27 mouse cellular contexts compared by ENCODE assay signal in the genomic region with DNA sequence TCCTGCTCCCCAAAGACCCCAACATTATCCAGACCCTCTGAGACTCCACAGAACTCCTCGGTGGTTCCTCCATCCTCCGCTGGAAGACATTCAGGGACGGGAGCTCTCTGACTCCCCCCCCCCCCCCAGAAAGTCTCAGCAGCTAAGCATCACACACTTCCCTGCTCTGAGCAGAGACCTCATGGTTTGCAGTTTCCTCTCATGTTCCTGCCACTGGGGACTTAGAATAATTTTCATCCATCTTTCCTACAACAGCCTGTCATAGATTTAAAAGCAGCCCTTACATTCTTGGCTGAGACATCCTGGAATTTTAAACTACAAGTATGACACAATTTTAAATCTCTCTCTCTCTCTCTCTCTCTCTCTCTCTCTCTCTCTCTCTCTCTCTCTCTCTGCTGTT.
DNase-seq lines count a peak whose midpoint lies in the region; ATAC-seq and TF ChIP-seq lines count a peak whose summit lies in the region.
"Had no signal": no experiment of that assay in that cellular context is flagged by ENCODE, and none has a peak within 500 bp of the region (broad histone marks: within the 10 kb centered on the region; RNA-seq: fewer than 3 reads in every experiment).

No protein-coding gene starts in this region.

- 46% methylated on average over 3 of the region's 3 CpGs for WGBS in lung, embryonic 14.5 days
- WGBS in lung, postnatal 0 days = 29% methylated on average over 3 of the region's 3 CpGs
- WGBS in intestine, embryonic 15.5 days = 48% methylated on average over 3 of the region's 3 CpGs
- WGBS in intestine, embryonic 16.5 days = 39% methylated on average over 3 of the region's 3 CpGs

- H3K9ac ChIP-seq in lung, embryonic 14.5 days = no peak overlapping the region
- H3K9ac ChIP-seq in lung, postnatal 0 days (replicated peaks; ENCODE audit: low read depth) = no peak overlapping the region
- H3K9ac ChIP-seq in intestine, embryonic 15.5 days = no peak overlapping the region
- H3K9ac ChIP-seq in intestine, embryonic 16.5 days (ENCODE audit: low read depth, low read length) = no peak overlapping the region
- H3K9ac ChIP-seq: embryonic facial prominence, embryonic 15.5 days; heart, embryonic 12.5 days; heart, embryonic 15.5 days; hindbrain, embryonic 13.5 days had no signal

- no peaks in the 10 kb centered on the region for H3K27me3 ChIP-seq in lung, embryonic 14.5 days (ENCODE audit: insufficient read depth, low read length)
- H3K27me3 ChIP-seq in lung, postnatal 0 days (replicated peaks; ENCODE audit: insufficient read depth, low read length) = no peaks in the 10 kb centered on the region
- H3K27me3 ChIP-seq in intestine, embryonic 15.5 days (replicated peaks) = no peaks in the 10 kb centered on the region
- no peaks in the 10 kb centered on the region for H3K27me3 ChIP-seq in intestine, embryonic 16.5 days (replicated peaks; ENCODE audit: control insufficient read depth, insufficient read depth, low read length)
- H3K27me3 ChIP-seq: embryonic facial prominence, embryonic 15.5 days; heart, embryonic 12.5 days; heart, embryonic 15.5 days; hindbrain, embryonic 13.5 days had no signal

- H3K4me1 ChIP-seq in lung, embryonic 14.5 days (ENCODE audit: insufficient read depth) = no peaks in the 10 kb centered on the region
- H3K4me1 ChIP-seq in lung, postnatal 0 days (ENCODE audit: insufficient read depth, low read depth, low read length) = no peaks in the 10 kb centered on the region
- no peaks in the 10 kb centered on the region for H3K4me1 ChIP-seq in intestine, embryonic 15.5 days (replicated peaks)
- no peaks in the 10 kb centered on the region for H3K4me1 ChIP-seq in intestine, embryonic 16.5 days (ENCODE audit: control insufficient read depth, insufficient read depth, low read length)
- H3K4me1 ChIP-seq: embryonic facial prominence, embryonic 15.5 days; heart, embryonic 12.5 days; heart, embryonic 15.5 days; hindbrain, embryonic 10.5 days; hindbrain, embryonic 13.5 days had no signal

- TF ChIP-seq CTCF in lung, embryonic 14.5 days (IDR thresholded peaks at IDR 0.05; ENCODE audit: low read depth) = no peak
- TF ChIP-seq CTCF in lung, postnatal 0 days (IDR thresholded peaks at IDR 0.05) = no peak
- no peak for TF ChIP-seq CTCF in layer of hippocampus, adult 2 months (conservative IDR thresholded peaks at IDR 0.05)

- no peaks in the 10 kb centered on the region for H3K36me3 ChIP-seq in lung, embryonic 14.5 days (ENCODE audit: insufficient read depth)
- no peaks in the 10 kb centered on the region for H3K36me3 ChIP-seq in lung, postnatal 0 days (ENCODE audit: insufficient read depth, low read length)
- no peaks in the 10 kb centered on the region for H3K36me3 ChIP-seq in intestine, embryonic 15.5 days
- H3K36me3 ChIP-seq in intestine, embryonic 16.5 days (ENCODE audit: control insufficient read depth, insufficient read depth, low read length) = no peaks in the 10 kb centered on the region
- H3K36me3 ChIP-seq: embryonic facial prominence, embryonic 15.5 days; heart, embryonic 12.5 days; heart, embryonic 15.5 days; hindbrain, embryonic 10.5 days; hindbrain, embryonic 13.5 days had no signal

- no peak for DNase-seq in frontal cortex, postnatal 36 days (ENCODE audit: low spot score in 2 of 2)
- peak; percentile 24 for DNase-seq in lung, embryonic 14.5 days
- no peak for DNase-seq in lung, postnatal 0 days (ENCODE audit: low spot score)
- DNase-seq in layer of hippocampus, adult 2 months (ENCODE audit: low spot score in 2 of 2) = no peak
- no peak for DNase-seq in layer of hippocampus, adult 11-12 months (ENCODE audit: low spot score)
- DNase-seq: adrenal gland, adult 2 months; adrenal gland, postnatal 25 days; cerebellum, adult 11-12 months; cerebellum, adult 8-10 months; cerebellum, postnatal 10 days; cerebellum, postnatal 36 days; embryo, embryonic 11 days; gastrocnemius, postnatal 25 days; heart, adult 18-20 months; heart, postnatal 10 days; heart, postnatal 36 days had no signal

- H3K9me3 ChIP-seq in lung, embryonic 14.5 days (ENCODE audit: low read depth, low read length) = no peaks in the 10 kb centered on the region
- no peaks in the 10 kb centered on the region for H3K9me3 ChIP-seq in lung, postnatal 0 days (ENCODE audit: low read length)
- H3K9me3 ChIP-seq in intestine, embryonic 15.5 days = no peaks in the 10 kb centered on the region
- H3K9me3 ChIP-seq in intestine, embryonic 16.5 days (ENCODE audit: control insufficient read depth, low read length) = no peaks in the 10 kb centered on the region
- H3K9me3 ChIP-seq: embryonic facial prominence, embryonic 15.5 days; heart, embryonic 12.5 days; heart, embryonic 15.5 days; hindbrain, embryonic 10.5 days; hindbrain, embryonic 13.5 days had no signal

- H3K4me2 ChIP-seq in lung, embryonic 14.5 days = no peak overlapping the region
- no peak overlapping the region for H3K4me2 ChIP-seq in lung, postnatal 0 days (replicated peaks; ENCODE audit: low read depth, low read length)
- no peak overlapping the region for H3K4me2 ChIP-seq in intestine, embryonic 15.5 days (replicated peaks)
- no peak overlapping the region for H3K4me2 ChIP-seq in intestine, embryonic 16.5 days (ENCODE audit: low read depth, low read length)
- H3K4me2 ChIP-seq: embryonic facial prominence, embryonic 15.5 days; heart, embryonic 12.5 days; heart, embryonic 15.5 days; hindbrain, embryonic 13.5 days had no signal

- no peak overlapping the region for H3K27ac ChIP-seq in lung, embryonic 14.5 days (ENCODE audit: low read depth)
- no peak overlapping the region for H3K27ac ChIP-seq in lung, postnatal 0 days (ENCODE audit: low read length)
- no peak overlapping the region for H3K27ac ChIP-seq in intestine, embryonic 15.5 days
- no peak overlapping the region for H3K27ac ChIP-seq in intestine, embryonic 16.5 days (ENCODE audit: low read length)
- H3K27ac ChIP-seq in layer of hippocampus, adult 2 months = no peak overlapping the region
- H3K27ac ChIP-seq: embryonic facial prominence, embryonic 15.5 days; heart, embryonic 15.5 days; hindbrain, embryonic 10.5 days; hindbrain, embryonic 13.5 days had no signal

- no peak for TF ChIP-seq EP300 in lung, postnatal 0 days (IDR thresholded peaks at IDR 0.05)

- peak; percentile 55; the same call in 1 of the 2 replicates for ATAC-seq in frontal cortex, adult (ENCODE audit: low TSS enrichment)
- ATAC-seq in lung, embryonic 14.5 days (ENCODE audit: insufficient read depth) = no peak; the same call in 1 of the 2 replicates
- ATAC-seq in lung, postnatal 0 days = no peak
- peak; percentile 61 for ATAC-seq in intestine, embryonic 15.5 days
- peak; percentile 59; the same call in 1 of the 2 replicates for ATAC-seq in intestine, embryonic 16.5 days
- ATAC-seq: CD4-positive, CD25-positive, alpha-beta regulatory T cell, adult 4 months; forebrain, embryonic 14.5 days; hindbrain, embryonic 16.5 days had no signal

- H3K4me3 ChIP-seq in lung, embryonic 14.5 days (ENCODE audit: low read depth, low read length) = no peak overlapping the region
- no peak overlapping the region for H3K4me3 ChIP-seq in lung, postnatal 0 days (ENCODE audit: low read depth, low read length)
- no peak overlapping the region for H3K4me3 ChIP-seq in intestine, embryonic 15.5 days (replicated peaks)
- H3K4me3 ChIP-seq in intestine, embryonic 16.5 days (ENCODE audit: low read length) = no peak overlapping the region
- H3K4me3 ChIP-seq in layer of hippocampus, adult 2 months = no peak overlapping the region
- H3K4me3 ChIP-seq: embryonic facial prominence, embryonic 15.5 days; heart, embryonic 12.5 days; heart, embryonic 15.5 days; hindbrain, embryonic 10.5 days; hindbrain, embryonic 13.5 days had no signal

Comparison
In these comparisons a context has a peak if more than half of its experiments do, and no peak if none do; other contexts are left out.
1. ATAC-seq: peak in frontal cortex, adult (single experiment), intestine, embryonic 15.5 days (single experiment) and intestine, embryonic 16.5 days (single experiment); none in lung, embryonic 14.5 days (single experiment) and lung, postnatal 0 days (single experiment).